Mouse (Mus musculus): ENCODE data around the gene Gm10721.
A peak's percentile ranks its signal among the peaks of the same experiment; 100 is the strongest.
"Not testable (repeated sequence)": the region's sequence is repeated elsewhere in the genome, so short reads cannot be mapped to it uniquely, and the experiment has no call there.

Gene Gm10721

DNA sequence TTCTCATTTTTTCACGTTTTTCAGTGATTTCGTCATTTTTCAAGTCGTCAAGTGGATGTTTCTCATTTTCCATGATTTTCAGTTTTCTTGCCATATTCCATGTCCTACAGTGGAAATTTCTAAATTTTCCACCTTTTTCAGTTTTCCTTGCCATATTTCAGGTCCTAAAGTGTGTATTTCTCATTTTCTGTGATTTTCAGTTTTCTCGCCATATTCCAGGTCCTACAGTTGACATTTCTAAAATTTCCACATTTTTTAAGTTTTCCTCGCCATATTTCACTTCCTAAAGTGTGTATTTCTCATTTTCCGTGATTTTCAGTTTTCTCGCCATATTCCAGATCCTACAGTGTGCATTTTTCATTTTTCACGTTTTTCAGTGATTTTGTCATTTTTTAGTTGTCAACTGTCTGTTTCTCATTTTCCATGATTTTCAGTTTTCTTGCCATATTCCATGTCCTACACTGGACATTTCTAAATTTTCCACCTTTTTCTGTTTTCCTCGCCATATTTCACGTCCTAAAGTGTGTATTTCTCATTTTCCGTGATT lies at the start of gene Gm10721:
Gene Gm10721, plus strand, starts transcription at position 408 of the 547 bp plus-strand sequence.
- DNase-seq: not testable (repeated sequence)

GRCm38 (mm10) chr9:3000445-3000972 lies 12.4 kb upstream of the Gm10721 start, which contains the start of gene Gm10722:
Gm10722 (plus strand) TSS chr9:3000922.
- DNase-seq: peak; percentile 91

- DNase-seq: peak; percentile 60
Observed at GRCm38 (mm10) chr9:3001006-3001405, 11.9 kb upstream of the Gm10721 start.

DNA sequence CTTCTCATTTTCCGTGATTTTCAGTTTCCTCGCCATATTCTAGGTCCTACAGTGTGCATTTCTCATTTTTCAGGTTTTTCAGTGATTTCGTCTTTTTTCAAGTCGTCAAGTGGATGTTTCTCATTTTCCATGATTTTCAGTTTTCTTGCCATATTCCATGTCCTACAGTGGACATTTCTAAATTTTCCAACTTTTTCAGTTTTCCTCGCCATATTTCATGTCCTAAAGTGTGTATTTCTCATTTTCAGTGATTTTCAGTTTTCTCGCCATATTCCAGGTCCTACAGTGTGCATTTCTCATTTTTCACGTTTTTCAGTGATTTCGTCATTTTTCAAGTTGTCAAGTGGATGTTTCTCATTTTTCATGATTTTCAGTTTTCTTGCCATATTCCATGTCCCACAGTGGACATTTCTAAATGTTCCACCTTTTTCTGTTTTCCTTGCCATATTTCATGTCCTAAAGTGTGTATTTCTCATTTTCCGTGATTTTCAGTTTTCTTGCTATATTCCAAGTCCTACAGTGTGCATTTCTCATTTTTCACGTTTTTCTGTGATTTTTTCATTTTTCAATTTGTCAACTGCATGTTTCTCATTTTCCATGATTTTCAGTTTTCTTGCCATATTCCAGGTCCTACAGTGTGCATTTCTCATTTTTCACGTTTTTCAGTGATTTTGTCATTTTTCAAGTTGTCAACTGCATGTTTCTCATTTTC lies 10.8 kb upstream of the Gm10721 start:
- peak; percentile 98 for DNase-seq

GRCm38 (mm10) chr9:3002794-3003396 lies 10.0 kb upstream of the Gm10721 start, which contains the start of gene Gm11168:
Gm11168 (plus strand) TSS chr9:3003346.
- DNase-seq: not testable (repeated sequence)

DNA sequence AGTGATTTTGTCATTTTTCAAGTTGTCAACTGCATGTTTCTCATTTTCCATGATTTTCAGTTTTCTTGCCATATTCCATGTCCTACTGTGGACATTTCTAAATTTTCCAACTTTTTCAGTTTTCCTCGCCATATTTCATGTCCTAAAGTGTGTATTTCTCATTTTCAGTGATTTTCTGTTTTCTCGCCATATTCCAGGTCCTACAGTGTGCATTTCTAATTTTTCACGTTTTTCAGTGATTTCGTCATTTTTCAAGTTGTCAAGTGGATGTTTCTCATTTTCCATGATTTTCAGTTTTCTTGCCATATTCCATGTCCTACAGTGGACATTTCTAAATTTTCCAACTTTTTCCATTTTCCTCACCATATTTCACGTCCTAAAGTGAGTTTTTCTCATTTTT lies 6.8 kb upstream of the Gm10721 start:
- DNase-seq: not testable (repeated sequence)

- DNase-seq: peak; percentile 100
Observed at GRCm38 (mm10) chr9:3006636-3007035, 6.3 kb upstream of the Gm10721 start.

DNA sequence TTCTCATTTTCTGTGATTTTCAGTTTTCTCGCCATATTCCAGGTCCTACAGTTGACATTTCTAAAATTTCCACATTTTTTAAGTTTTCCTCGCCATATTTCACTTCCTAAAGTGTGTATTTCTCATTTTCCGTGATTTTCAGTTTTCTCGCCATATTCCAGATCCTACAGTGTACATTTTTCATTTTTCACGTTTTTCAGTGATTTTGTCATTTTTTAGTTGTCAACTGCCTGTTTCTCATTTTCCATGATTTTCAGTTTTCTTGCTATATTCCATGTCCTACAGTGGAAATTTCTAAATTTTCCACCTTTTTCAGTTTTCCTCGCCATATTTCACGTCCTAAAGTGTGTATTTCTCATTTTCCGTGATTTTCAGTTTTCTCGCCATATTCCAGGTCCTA lies 5.7 kb upstream of the Gm10721 start:
- DNase-seq: not testable (repeated sequence)

GRCm38 (mm10) chr9:3009331-3009730 lies 3.6 kb upstream of the Gm10721 start:
- not testable (repeated sequence) for DNase-seq

DNA sequence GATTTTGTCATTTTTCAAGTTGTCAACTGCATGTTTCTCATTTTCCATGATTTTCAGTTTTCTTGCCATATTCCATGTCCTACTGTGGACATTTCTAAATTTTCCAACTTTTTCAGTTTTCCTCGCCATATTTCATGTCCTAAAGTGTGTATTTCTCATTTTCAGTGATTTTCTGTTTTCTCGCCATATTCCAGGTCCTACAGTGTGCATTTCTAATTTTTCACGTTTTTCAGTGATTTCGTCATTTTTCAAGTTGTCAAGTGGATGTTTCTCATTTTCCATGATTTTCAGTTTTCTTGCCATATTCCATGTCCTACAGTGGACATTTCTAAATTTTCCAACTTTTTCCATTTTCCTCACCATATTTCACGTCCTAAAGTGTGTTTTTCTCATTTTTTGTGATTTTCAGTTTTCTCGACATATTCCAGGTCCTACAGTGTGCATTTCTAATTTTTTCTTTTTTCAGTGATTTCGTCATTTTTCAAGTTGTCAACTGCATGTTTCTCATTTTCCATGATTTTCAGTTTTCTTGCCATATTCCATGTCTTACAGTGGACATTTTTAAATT lies 802 bp upstream of the Gm10721 start:
- not testable (repeated sequence) for DNase-seq

- DNase-seq: not testable (repeated sequence)
Observed at GRCm38 (mm10) chr9:3015354-3015753, 2.4 kb downstream of the Gm10721 start, which contains the start of gene Gm10720. Gm10720 (plus strand) TSS chr9:3015654.

GRCm38 (mm10) chr9:3015896-3016295 lies 3.0 kb downstream of the Gm10721 start:
- DNase-seq: not testable (repeated sequence)

DNA sequence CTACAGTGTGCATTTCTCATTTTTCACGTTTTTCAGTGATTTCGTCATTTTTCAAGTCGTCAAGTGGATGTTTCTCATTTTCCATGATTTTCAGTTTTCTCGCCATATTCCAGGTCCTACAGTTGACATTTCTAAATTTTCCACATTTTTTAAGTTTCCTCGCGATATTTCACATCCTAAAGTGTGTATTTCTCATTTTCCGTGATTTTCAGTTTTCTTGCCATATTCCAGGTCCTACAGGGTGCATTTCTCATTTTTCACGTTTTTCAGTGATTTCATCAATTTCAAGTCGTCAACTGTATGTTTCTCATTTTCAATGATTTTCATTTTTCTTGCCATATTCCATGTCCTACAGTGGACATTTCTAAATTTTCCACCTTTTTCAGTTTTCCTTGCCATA lies 4.2 kb downstream of the Gm10721 start, which contains the start of gene Gm10719:
Gene Gm10719, plus strand, starts transcription at position 301 of the 400 bp plus-strand sequence.
- not testable (repeated sequence) for DNase-seq

DNA sequence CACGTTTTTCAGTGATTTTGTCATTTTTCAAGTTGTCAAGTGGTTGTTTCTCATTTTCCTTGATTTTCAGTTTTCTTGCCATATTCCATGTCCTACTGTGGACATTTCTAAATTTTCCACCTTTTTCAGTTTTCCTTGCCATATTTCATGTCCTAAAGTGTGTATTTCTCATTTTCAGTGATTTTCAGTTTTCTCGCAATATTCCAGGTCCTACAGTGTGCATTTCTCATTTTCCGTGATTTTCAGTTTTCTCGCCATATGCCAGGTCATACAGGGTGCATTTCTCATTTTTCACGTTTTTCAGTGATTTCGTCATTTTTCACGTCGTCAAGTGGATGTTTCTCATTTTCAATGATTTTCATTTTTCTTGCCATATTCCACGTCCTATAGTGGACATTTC lies 6.0 kb downstream of the Gm10721 start:
- not testable (repeated sequence) for DNase-seq

- DNase-seq: peak; percentile 79
Observed at GRCm38 (mm10) chr9:3019835-3020727, 7.1 kb downstream of the Gm10721 start.

DNA sequence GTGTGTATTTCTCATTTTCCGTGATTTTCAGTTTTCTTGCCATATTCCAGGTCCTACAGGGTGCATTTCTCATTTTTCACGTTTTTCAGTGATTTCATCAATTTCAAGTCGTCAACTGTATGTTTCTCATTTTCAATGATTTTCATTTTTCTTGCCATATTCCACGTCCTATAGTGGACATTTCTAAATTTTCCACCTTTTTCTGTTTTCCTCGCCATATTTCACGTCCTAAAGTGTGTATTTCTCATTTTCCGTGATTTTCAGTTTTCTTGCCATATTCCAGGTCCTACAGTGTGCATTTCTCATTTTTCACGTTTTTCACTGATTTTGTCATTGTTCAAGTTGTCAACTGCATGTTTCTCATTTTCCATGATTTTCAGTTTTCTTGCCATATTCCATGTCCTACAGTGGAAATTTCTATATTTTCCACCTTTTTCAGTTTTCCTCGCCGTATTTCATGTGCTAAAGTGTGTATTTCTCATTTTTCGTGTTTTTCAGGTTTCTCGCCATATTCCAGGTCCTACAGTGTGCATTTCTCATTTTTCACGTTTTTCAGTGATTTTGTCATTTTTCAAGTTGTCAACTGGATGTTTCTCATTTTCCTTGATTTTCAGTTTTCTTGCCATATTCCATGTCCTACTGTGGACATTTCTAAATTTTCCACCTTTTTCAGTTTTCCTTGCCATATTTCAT lies 9.5 kb downstream of the Gm10721 start:
- DNase-seq: peak; percentile 94

GRCm38 (mm10) chr9:3023312-3023984 lies 10.5 kb downstream of the Gm10721 start, which contains the start of gene Gm10718:
Gm10718 (plus strand) TSS chr9:3023547.
- DNase-seq: peak; percentile 89

DNA sequence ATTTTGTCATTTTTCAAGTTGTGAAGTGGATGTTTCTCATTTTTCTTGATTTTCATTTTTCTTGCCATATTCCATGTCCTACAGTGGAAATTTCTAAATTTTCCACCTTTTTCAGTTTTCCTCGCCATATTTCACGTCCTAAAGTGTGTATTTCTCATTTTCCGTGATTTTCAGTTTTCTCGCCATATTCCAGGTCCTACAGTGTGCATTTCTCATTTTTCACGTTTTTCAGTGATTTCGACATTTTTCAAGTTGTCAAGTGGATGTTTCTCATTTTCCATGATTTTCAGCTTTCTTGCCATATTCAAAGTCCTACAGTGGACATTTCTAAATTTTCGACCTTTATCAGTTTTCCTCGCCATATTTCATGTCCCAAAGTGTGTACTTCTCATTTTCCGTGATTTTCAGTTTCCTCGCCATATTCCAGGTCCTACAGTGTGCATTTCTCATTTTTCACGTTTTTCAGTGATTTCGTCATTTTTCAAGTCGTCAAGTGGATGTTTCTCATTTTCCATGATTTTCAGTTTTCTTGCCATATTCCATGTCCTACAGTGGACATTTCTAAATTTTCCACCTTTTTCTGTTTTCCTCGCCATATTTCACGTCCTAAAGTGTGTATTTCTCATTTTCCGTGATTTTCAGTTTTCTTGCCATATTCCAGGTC lies 11.2 kb downstream of the Gm10721 start:
- DNase-seq: peak; percentile 100

DNA sequence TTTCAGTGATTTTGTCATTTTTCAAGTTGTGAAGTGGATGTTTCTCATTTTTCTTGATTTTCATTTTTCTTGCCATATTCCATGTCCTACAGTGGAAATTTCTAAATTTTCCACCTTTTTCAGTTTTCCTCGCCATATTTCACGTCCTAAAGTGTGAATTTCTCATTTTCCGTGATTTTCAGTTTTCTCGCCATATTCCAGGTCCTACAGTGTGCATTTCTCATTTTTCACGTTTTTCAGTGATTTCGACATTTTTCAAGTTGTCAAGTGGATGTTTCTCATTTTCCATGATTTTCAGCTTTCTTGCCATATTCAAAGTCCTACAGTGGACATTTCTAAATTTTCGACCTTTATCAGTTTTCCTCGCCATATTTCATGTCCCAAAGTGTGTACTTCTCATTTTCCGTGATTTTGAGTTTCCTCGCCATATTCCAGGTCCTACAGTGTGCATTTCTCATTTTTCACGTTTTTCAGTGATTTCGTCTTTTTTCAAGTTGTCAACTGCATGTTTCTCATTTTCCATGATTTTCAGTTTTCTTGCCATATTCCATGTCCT lies 12.1 kb downstream of the Gm10721 start, which contains the start of gene Gm10717:
Gene Gm10717, plus strand, starts transcription at position 506 of the 556 bp plus-strand sequence.
- DNase-seq: peak; percentile 80

DNA sequence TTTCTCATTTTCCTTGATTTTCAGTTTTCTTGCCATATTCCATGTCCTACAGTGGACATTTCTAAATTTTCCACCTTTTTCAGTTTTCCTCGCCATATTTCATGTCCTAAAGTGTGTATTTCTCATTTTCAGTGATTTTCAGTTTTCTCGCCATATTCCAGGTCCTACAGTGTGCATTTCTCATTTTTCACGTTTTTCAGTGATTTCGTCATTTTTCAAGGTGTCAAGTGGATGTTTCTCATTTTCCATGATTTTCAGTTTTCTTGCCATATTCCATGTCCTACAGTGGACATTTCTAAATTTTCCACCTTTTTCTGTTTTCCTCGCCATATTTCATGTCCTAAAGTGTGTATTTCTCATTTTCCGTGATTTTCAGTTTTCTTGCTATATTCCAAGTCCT lies 12.7 kb downstream of the Gm10721 start:
- peak; percentile 93 for DNase-seq

Data from heart, adult 11 months (tissue).